Mouse (Mus musculus) monocyte, adult 5-6 weeks (primary cell): ENCODE results near the gene Zfp128. TPM values are rescaled to one million over a fixed set of nuclear protein-coding genes. Genes with fewer than 3 reads are reported as not detected.
"Not testable (repeated sequence)": the region's sequence is repeated elsewhere in the genome, so short reads cannot be mapped to it uniquely, and the experiment has no call there.

Experiments
- ATAC-seq: fragments of 153-309, 156-312 bp; replicated peaks from 2 replicates; pipeline ENCODE4 v1.8.0; 2017; ENCODE audit warnings: mild to moderate bottlenecking; ENCODE audit not compliant: low TSS enrichment, insufficient number of reproducible peaks, severe bottlenecking, poor library complexity, low FRiP score
- total RNA-seq: library from RNA; stranded (forward); fragments of 200-1000, 200-491, 200-594 nt; gene quantifications from 3 replicates; pipeline ENCODE4 v1.2.3, GENCODE M21; 2017

Zfp128 gene
- total RNA-seq, 1 experiment from 2014 or later = 2.4 TPM

DNA sequence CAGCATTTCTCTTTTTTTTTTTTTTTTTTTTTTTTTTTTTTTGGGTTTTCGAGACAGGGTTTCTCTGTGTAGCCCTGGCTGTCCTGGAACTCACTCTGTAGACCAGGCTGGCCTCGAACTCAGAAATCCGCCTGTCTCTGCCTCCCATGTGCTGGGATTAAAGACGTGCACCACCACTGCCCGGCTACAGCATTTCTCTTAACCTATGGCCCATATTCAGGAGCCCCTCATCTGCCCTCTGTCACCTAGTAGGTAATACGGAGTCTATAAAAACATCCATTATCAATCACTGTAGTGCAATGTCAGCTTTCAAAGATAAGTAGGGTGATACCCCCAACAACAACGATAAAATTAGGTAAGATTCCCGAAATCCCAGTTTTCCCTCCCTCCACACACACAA lies 39.5 kb downstream of the Zfp128 start:
- not testable (repeated sequence) for ATAC-seq

DNA sequence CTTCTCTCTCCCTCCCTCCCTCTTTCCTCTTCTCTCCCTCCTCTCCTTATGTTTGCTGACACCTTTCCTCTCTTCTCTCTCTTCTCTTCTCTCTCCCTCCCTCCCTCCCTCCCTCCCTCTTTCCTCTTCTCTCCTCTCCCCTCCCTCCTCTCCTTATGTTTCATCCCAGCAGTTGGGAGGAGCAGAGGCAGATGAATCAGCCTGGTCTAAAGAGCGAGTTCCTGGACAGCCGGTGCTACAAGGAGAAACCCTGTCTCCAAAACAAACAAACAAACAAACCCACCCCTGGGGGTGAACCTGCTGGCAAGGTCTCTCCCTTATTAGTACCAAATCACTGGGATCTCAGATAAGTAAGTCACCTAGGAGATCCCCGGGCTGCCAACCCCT lies 40.3 kb downstream of the Zfp128 start:
- ATAC-seq = no peak

DNA sequence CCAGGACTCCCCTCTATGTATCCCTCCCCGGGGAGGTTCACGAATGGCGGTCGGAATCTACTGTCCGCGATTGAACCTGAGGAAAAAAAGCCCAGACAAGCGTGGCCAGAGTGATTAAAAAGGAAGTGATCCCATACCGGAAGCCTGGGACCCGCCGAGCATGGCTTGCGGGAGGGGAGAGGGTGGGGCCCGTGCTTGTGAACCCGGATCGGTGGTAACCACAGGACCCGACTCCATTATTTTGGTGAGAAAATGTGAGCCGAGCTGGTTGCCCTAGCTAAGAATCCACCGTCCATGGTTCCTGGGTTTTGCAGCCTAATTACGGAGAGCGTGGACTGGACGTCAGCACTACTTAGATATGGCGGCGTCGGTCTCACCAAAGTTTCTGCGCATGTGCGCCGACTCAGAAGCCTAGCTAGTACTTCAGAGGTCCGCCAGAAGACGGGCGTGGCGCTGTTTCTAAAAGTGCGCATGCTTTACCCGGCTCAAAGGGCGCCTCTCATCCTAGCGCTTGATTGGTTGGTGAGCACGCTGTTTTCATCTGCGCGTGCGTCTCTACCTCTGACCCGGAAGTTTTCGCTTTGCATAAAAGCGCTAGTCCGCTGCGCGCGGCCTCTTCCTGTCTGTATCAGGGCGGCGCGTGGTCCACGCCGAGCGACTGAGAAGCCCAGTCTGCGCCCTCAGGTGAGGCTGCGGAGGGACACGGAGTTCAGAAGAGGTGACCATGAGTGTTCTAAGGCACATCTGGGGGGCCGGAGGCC lies 40.9 kb downstream of the Zfp128 start, which contains the start of gene Rps5:
Gene Rps5 (plus strand): TSS at position 586 of the 761 bp plus-strand sequence.
- peak; percentile 96 for ATAC-seq

DNA sequence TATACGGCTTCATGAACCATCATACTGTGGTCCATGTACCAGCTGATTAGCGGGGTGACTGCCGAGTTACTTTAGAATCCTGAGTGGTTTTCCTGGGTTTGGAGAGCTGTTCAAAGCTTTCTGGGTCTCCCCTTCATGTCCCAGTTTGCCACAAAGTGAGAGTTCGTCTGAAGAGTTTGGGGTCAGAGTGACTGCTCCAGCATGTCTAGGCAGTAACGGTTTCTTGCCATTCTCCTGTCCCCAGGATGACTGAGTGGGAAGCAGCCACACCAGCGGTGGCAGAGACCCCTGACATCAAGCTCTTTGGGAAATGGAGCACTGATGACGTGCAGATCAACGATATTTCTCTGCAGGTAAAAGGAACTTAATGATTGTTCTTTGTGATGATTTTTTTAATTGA lies 41.8 kb downstream of the Zfp128 start:
- ATAC-seq = no peak

DNA sequence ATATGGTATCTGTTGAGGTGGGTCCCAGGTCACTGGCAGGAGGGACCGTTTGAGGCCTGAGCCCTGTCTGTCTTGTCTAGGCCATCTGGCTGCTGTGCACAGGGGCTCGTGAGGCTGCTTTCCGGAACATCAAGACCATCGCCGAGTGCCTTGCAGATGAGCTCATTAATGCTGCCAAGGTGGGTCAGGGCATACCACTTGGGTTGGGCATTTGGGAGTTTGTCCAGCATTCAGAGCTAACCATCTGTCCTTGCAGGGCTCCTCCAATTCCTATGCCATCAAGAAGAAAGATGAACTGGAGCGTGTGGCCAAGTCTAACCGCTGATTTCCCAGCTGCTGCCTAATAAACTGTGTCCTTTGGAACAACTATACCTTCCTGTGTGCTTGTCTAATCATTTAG lies 45.3 kb downstream of the Zfp128 start:
- no peak for ATAC-seq

DNA sequence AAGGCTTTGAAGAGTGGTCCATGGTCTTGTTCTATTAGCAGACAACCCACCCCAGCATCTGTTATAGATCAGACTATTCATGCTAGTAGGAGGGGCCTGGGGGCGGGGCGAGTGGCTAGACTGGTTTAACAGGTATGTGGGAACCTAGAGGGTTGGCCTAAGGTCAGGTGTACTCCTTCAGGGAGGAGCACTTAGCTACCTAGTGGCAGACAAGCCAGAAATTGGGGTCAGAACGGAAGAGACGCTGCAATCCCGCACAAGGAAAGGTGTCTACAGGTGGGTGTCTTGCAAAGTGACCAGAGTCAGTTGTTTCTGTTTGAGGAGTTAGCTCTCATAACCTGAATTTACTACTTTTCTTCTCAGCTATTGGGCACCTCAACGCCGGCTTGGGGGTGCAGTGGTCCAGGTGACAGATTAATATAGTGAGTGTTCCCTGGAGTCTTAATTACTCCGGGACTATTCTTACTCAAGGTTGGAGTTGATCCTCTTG lies 46.3 kb downstream of the Zfp128 start, which contains the start of gene Rnf225:
Gene Rnf225 (plus strand): TSS at position 226 of the 490 bp plus-strand sequence.
- ATAC-seq = no peak

DNA sequence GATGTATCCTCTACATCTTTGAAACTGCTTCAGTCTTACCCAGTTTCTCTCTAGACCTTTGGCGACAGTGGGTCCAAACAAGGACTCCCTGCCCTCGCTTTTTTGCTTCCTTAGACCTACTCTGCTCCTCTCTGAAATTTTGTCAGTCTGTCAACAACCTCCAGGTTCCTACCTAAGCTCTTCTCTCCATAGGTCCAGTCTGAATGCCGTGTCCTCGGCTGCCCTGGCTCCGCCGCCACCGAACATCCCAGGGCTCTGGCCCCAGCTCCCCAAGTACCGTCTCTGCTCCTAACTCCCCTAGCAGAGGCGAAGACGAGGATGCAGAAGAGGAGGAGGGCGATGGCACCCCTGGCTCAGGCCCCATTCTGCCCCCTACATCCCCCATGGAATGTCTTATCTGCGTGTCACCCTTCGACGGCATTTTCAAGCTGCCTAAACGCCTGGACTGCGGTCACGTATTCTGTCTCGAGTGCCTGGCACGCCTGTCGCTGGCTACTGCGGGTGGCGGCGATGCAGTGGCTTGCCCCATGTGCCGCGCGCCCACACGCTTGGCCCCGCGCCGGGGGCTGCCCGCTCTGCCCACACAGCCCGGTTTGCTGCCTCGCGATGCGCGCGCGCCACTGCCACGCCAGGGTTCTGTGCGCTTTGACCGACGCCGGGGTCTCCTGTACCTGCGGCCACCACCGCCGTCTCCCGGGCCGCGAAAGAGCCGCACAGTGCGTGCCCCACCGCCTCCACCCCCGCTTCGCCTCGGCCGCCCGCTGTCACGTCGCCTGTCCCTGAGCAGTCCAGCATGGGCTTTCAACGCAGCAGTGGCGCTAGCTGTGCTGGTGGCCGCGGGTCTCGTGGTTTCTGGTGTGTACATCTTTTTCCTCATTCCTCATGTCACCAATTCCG lies 47.0 kb downstream of the Zfp128 start:
- no peak for ATAC-seq

DNA sequence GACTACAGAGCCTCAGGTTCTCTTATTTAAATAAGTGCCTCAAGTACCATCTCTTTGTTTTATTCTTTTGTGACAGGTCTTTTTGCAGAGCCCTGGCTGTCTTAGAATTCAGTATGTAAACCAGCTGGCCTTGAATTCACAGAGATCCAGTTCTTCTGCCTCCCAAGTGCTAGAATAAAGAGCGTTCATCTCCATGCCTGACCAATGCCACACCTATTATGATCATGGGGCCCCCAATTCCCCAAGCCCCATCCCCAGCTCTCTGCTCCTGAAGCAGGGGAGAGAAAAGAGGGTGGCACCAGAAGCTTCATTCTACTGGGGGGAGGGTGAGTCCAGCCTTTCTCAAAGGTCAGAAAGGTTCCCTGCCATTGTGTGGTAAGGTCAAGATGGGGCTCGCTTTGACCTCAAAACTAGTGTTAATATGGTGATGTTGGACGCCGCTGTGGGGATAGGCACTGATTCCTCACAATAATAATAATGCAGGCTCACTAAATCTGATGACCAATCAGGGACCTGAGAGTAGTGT lies 52.7 kb downstream of the Zfp128 start:
- ATAC-seq = no peak

DNA sequence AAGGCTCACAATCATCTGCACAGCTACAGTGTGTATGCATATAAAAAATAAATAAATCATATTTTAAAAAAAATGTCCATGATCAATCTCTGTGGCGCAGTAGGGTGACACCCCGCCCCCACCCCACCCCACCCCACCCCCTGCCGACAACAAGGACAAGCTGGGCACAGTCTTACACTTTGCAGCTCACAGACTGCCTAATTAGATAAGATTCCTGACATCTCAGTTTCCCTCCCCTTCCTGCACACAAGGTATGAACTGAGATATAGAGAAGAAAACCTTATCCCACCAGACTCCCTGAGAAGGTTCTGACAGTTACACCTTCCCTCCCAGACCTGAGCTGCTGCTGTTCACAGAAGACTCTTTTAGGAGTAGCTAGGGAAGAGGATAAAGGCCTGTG lies 53.8 kb downstream of the Zfp128 start:
- no peak for ATAC-seq

DNA sequence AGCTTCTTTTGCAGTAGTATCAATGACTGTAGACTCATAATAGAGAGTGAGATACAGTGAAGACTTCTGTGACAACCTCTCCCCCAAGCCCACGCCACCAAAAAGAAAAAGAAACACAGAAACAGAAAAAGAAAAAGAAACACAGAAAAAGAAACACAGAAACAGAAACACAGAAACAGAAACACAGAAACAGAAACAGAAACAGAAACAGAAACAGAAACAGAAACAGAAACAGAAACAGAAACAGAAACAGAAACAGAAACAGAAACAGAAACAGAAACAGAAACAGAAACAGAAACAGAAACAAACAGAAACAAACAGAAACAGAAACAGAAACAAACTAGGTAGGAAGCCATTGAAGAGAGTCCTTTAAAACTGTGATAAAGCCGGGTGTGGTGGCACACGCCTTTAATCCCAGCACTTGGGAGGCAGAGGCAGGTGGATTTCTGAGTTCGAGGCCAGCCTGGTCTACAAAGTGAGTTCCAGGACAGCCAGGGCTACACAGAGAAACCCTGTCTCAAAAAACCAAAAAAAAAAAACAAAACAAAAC lies 56.4 kb downstream of the Zfp128 start:
- ATAC-seq = not testable (repeated sequence)

DNA sequence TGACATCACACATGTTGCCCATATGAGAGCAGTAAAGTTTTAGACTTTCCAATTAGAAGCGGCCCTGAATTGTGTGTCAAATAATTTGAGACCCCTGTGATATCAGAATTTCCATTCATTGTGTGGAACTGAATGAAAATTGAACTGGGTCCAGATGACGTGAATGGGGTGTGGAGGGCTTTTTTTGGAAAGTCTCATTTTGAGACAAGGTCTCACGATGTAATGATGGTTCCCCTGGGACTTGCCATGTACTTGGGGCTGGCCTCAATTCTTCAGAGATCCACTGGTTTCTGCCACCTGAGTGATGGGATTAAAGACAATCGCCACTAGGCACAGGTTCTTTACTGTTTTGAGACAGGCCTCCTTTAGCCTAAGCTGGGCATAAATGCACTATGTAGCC lies 59.6 kb downstream of the Zfp128 start:
- no peak for ATAC-seq

Other genes with a start within 250 kb of the Zfp128 start
- not detected in 3 replicates for gene Vmn2r54, start 240.9 kb upstream of the Zfp128 start, total RNA-seq
- gene Vmn2r55, start 196.2 kb upstream of the Zfp128 start, total RNA-seq = not detected in 3 replicates
- not detected in 3 replicates for gene Vmn2r56, start 146.2 kb upstream of the Zfp128 start, total RNA-seq
- gene Zscan18, start 77.5 kb upstream of the Zfp128 start, total RNA-seq = 0.19 to 1.6 TPM (median 0.53 TPM) in 3 replicates
- 10.1 to 23.3 TPM (median 10.4 TPM) in 3 replicates for gene Zfp329, start 62.3 kb upstream of the Zfp128 start, total RNA-seq
- 95.8 to 106 TPM (median 102 TPM) in 3 replicates for gene Zfp110, start 46.4 kb upstream of the Zfp128 start, total RNA-seq
- 0.75 to 3.9 TPM in 2 of 3 replicates, not detected in the other for gene Zscan22, start 16.6 kb downstream of the Zfp128 start, total RNA-seq
- gene Rps5, start 41.1 kb downstream of the Zfp128 start, total RNA-seq = 534 to 585 TPM (median 572 TPM) in 3 replicates
- 0.53 TPM in 1 of 3 replicates, not detected in the others for gene Rnf225, start 46.2 kb downstream of the Zfp128 start, total RNA-seq
- gene Zfp324, start 84.7 kb downstream of the Zfp128 start, total RNA-seq = 0.96 to 4.5 TPM (median 1.9 TPM) in 3 replicates
- gene Zfp446, start 96.7 kb downstream of the Zfp128 start, total RNA-seq = 0.43 to 1.3 TPM (median 1.0 TPM) in 3 replicates
- gene Slc27a5, start 117.0 kb downstream of the Zfp128 start, total RNA-seq = 1.6 TPM in 1 of 3 replicates, not detected in the others
- 150 to 169 TPM (median 158 TPM) in 3 replicates for gene Trim28, start 117.9 kb downstream of the Zfp128 start, total RNA-seq
- gene Zbtb45, start 128.9 kb downstream of the Zfp128 start, total RNA-seq = 3.6 to 5.7 TPM (median 3.8 TPM) in 3 replicates
- gene Chmp2a, start 153.6 kb downstream of the Zfp128 start, total RNA-seq = 277 to 386 TPM (median 313 TPM) in 3 replicates
- gene Ube2m, start 157.1 kb downstream of the Zfp128 start, total RNA-seq = 44.8 to 67.8 TPM (median 54.9 TPM) in 3 replicates
- gene Mzf1, start 173.6 kb downstream of the Zfp128 start, total RNA-seq = 0.19 to 0.48 TPM in 2 of 3 replicates, not detected in the other
- not detected in 3 replicates for gene Vmn1r85, start 214.0 kb downstream of the Zfp128 start, total RNA-seq
- gene Vmn1r86, start 238.7 kb downstream of the Zfp128 start, total RNA-seq = not detected in 3 replicates